Mouse (Mus musculus) layer of hippocampus, adult 18-20 months (tissue): Measurements from ENCODE around the gene Sema4f. TPM values are rescaled to one million over a fixed set of nuclear protein-coding genes. Genes with fewer than 3 reads are reported as not detected.

Source experiments
- DNase-seq, 2 experiments: peaks; one replicate each; pipeline ENCODE4 v3.0.0; 2022; ENCODE audit warnings: low spot score in 2 of 2
- total RNA-seq, 2 experiments: library from RNA; stranded (reverse); gene quantifications; 2 replicates each; pipeline ENCODE4 v1.2.3; 2021

The Sema4f gene
- total RNA-seq, 2 experiments from 2014 or later, result 40.1 to 40.8 TPM

DNA sequence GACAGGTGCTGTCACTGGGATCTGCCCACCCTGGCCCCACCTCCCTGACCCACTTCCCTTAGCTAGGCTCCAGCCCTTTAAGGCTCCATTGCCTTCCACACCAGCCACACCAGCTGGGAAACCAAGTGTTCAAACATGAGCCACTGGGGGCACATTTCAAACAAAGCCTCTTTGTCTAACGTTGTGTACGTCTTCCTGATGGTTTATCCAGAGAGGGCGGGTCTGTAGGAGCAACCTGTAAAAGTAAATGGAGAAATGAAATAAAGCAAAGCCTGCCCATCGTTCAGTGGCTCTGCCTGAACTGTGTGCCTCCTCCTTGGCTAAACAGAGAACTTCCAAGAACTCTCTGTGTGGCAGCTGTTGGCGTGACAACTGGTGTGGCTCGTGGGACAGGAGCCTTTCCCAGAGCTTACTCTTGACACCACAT lies 64.0 kb downstream of the Sema4f start:
- no peak for DNase-seq

- no peak for DNase-seq
Measured at GRCm38 (mm10) chr6:82872332-82872707, 67.2 kb downstream of the Sema4f start.

- no peak for DNase-seq
Measured at GRCm38 (mm10) chr6:82871632-82872331, 67.8 kb downstream of the Sema4f start.

- peak in 1 of 2 experiments; percentile 42 for DNase-seq
Measured at GRCm38 (mm10) chr6:82868476-82868875, 71.1 kb downstream of the Sema4f start.

DNA sequence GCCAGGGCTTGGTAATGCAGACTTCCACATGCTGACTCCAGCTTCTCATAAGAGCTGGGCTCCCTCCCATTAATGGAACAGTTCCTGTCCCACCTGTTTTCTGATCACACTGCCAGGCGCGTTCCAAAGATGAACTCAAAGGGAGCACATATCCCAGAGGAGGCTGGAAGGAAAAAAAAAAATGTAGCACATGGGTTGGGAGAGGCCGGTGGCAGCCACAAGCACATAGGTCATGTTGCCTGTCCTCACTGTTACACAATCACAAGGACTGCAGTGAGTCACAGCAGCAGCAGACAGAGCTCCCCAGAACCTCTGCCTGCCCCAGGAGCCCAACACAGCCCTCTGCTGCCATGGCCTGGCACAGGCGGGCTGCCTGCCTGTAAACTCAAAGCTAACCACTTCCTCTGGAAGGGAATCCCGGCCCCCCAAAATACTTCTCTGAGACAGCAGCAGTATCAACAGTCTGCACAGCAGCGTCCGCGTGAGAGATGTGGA lies 76.1 kb downstream of the Sema4f start:
- DNase-seq, result no peak

DNA sequence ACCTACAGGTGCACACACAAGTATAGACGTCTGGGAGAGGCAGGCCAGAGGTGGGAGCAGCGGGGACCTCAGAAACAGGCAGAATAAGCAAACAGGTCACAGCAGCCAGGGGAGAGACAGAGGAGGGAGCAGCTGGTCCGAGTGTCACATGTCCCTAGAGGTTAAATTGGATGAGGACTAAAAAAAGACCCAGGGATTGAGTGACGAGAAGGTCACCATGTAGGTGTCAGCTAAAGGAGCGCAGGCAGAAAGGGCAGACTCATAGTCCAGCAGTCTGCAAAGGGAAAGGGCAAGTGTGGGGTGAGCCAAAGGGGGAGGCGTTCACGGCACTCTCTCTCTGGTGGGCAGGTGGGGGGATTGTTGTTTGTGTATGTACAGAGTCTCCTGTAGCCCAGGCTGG lies 77.1 kb downstream of the Sema4f start:
- no peak for DNase-seq

DNA sequence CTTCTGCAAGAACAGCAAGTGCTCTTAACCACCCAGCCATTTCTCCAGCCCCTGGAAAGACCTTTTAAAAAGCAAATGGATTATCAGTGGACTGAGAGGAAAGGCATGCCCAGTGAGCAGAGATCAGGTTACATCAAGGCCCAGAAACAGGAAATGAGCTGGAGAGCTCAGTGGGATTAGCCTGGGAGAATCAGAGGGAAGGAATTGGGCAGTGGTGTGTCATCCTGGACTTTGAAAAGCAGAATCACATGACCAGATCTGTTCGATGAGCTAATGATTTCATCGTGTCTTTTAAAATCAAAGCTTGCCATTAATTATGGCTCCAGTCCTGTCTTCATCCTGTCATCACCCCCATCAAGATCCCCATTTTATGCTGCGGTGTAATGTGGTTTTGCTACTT lies 77.5 kb downstream of the Sema4f start:
- DNase-seq, result no peak

Other genes with a start within 250 kb of the Sema4f start
- gene Pole4, start 234.4 kb downstream of the Sema4f start, total RNA-seq, result 10 to 100 TPM; 39.5 to 40.5 TPM
- gene Hk2, start 165.3 kb downstream of the Sema4f start, total RNA-seq, result 1 to 10 TPM; 6.1 to 8.0 TPM
- not detected for gene M1ap, start 7.1 kb upstream of the Sema4f start, total RNA-seq
- 1 to 10 TPM; 3.8 to 4.3 TPM for gene Dok1, start 93.7 kb upstream of the Sema4f start, total RNA-seq
- 1 to 10 TPM; 2.5 to 2.8 TPM for gene Loxl3, start 94.4 kb upstream of the Sema4f start, total RNA-seq
- gene Aup1, start 114.8 kb upstream of the Sema4f start, total RNA-seq, result 100 to 1,000 TPM; 125 to 137 TPM
- gene Htra2, start 115.5 kb upstream of the Sema4f start, total RNA-seq, result 10 to 100 TPM; 43.3 to 47.7 TPM
- under 1 TPM; 0.50 to 0.61 TPM for gene Dqx1, start 118.1 kb upstream of the Sema4f start, total RNA-seq
- gene Tlx2, start 130.5 kb upstream of the Sema4f start, total RNA-seq, result not detected
- 10 to 100 TPM; 33.7 to 37.9 TPM for gene Pcgf1, start 138.1 kb upstream of the Sema4f start, total RNA-seq
- not detected for gene Lbx2, start 146.6 kb upstream of the Sema4f start, total RNA-seq
- 1 to 10 TPM; 7.7 to 9.4 TPM for gene Ccdc142, start 161.8 kb upstream of the Sema4f start, total RNA-seq
- 1 to 10 TPM; 6.5 to 7.6 TPM for gene Gm42688, start 161.8 kb upstream of the Sema4f start, total RNA-seq
- gene Mrpl53, start 169.3 kb upstream of the Sema4f start, total RNA-seq, result 10 to 100 TPM; 58.4 to 69.3 TPM
- gene Mogs, start 175.7 kb upstream of the Sema4f start, total RNA-seq, result 10 to 100 TPM; 27.0 TPM
- gene Wbp1, start 181.8 kb upstream of the Sema4f start, total RNA-seq, result 10 to 100 TPM; 47.4 to 52.5 TPM
- gene Ino80b, start 185.7 kb upstream of the Sema4f start, total RNA-seq, result 10 to 100 TPM; 28.0 to 29.5 TPM
- gene Rtkn, start 195.7 kb upstream of the Sema4f start, total RNA-seq, result 10 to 100 TPM; 73.5 to 75.8 TPM
- 10 to 100 TPM; 24.4 to 27.6 TPM for gene Wdr54, start 216.6 kb upstream of the Sema4f start, total RNA-seq
- 10 to 100 TPM; 25.3 to 26.1 TPM for gene 1700003E16Rik, start 216.6 kb upstream of the Sema4f start, total RNA-seq
- gene Dctn1, start 226.2 kb upstream of the Sema4f start, total RNA-seq, result 100 to 1,000 TPM; 398 to 403 TPM